Mouse (Mus musculus): ENCODE data around the gene Wdtc1. TPM values are rescaled to one million over a fixed set of nuclear protein-coding genes. Genes with fewer than 3 reads are reported as not detected.

Gene Wdtc1
- polyA plus RNA-seq, 2 experiments from 2014 or later, result 5.5 to 8.9 TPM

DNA sequence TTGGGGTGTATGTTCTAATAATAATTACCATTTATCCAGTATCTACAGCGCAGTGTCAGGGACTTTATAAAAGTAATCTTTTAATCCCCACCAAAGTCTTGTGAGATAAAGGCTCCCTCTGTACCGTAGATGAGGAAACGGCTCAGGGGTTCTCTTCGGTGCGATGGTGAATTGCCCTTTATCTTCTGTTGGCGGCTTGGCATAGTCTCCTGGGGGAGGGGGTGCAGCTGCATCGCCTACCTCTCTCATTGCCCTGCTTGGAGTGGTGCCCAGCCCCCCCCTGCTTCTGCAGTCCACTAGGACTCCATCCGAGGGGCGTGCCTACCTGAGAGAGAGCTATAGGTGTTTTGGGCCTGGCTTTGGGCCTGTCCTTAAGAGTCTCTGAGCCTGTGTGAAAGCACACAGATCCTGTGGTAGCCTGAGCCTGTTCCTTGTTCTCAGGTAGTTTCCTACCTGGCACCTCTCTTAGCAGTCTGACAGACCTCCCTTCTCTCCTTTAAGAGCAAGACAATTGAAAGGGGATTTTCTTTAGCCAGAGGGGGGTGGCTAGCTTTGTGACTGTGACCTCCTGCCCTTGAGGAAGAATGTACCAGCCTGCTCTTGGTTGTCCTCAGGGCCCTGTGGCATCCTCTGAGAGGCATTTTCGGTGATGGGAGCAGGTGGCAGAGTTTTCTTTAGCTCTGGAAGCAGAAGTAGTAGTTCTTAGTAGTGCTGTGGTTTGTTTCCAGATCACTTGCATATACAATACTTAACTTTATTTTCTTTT is 22.7 kb upstream of the Wdtc1 start:
- ATAC-seq, result no peak

DNA sequence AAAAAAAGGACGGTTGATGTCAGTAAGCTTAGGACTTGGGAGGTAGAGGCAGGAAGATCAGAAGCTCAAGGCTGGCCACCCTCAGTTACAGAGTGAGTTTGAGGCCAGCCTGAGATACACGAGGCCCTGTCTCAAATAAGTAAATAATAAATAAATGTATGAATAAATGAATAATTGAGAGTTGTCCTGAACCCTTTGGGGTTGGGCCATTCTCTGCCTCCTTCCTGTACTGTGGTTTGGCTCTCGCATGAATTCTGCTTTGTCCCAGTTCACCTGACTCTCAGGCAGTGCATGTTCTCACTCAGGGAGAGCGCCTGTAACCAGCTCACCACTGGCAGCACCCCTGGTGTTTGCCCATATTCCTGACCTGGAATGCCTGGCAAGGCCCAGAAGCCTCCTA is 20.7 kb upstream of the Wdtc1 start:
- ATAC-seq, result no peak

DNA sequence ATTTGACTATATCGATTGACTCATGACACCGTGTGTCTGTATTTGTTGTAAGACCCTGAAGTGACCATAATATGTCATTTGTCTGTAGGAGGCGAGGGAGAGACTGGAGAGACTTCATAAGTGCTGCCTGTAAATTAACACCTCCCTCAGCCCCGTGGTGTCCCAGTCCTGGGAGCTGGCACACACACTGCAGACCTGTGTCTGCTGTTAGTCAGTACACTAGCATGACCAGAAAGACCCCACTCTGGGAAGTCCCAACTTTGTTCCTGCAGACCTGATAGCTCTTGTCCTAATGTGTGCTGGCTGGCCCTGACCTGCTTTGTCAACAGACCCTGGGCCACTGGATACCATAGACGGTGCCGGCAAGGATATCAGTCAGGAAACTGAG is 19.0 kb upstream of the Wdtc1 start:
- no peak for ATAC-seq

DNA sequence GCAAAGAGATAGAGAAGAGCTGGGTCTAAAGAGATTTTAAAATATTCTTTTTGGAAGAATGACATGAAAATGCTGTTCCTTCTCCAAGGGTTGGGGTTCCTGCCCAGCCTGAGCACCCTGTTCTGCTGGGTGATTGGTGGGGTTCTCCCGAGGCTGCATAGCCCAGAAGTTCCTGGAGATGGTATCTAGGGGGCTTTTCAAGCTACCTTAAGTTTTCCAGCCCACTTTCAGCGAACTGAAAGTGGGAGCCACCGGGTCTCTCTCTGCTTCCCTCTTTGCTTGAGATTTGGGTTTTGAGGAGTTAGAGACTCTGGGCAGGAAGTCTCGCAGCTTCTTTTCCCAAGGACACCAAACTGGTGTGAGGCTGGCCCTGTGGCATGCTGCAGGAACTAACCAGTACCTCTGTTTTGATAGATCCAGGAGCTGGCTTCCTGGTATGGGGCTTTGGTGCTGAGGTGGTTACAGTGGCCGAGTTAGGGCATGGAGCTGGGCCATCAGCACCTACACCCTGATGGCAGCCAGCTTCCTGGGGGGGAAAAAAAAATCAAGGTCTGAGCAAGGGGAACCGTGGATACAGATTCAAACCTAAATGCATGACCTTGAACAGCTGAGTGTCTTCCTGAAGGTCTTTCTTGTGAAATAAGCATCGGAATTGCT is 18.5 kb upstream of the Wdtc1 start:
- ATAC-seq, result no peak

DNA sequence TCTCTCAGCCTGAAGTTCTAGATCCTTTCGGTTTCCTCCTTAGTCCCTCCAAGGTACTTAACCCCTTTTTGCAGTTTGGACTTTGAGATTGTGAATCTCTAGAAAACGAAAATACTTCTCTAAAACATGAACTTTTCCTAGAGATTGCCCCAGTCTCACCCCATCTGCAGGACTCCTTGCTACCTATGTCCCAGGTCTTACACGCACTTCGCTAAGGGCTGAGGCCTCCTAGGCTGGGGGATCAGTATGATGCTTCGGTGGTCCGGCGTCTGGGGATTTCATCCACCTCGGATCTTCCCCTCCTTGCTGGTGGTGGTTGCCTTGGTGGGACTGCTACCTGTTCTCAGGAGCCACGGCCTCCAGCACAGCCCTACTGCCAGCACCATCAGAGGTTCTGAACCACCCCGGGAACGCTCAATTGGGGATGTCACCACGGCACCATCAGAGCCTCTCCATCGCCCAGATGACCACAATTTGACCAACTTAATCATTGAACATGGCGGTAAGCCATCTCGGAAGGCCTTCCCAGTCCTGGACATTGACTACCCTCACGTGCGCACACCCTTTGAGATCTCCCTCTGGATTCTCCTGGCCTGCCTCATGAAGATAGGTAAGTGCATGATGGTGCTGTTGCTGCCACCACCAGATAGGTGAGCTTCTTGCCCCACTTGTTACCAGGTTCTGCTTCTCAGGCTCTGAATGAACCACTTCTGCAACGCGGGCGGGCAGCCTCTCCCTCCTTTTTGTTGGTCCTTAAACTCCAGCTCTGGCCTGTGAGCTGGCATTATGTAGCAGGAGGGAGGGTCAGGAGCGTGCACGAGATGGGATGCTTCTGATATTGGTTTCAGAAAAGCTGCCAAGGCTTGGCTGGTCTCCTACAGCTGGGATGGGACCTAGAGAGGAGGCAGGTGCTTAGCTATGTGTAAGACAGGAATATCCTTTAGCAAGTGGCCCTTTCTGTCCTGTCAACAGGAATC is 17.3 kb upstream of the Wdtc1 start:
- no peak for ATAC-seq

DNA sequence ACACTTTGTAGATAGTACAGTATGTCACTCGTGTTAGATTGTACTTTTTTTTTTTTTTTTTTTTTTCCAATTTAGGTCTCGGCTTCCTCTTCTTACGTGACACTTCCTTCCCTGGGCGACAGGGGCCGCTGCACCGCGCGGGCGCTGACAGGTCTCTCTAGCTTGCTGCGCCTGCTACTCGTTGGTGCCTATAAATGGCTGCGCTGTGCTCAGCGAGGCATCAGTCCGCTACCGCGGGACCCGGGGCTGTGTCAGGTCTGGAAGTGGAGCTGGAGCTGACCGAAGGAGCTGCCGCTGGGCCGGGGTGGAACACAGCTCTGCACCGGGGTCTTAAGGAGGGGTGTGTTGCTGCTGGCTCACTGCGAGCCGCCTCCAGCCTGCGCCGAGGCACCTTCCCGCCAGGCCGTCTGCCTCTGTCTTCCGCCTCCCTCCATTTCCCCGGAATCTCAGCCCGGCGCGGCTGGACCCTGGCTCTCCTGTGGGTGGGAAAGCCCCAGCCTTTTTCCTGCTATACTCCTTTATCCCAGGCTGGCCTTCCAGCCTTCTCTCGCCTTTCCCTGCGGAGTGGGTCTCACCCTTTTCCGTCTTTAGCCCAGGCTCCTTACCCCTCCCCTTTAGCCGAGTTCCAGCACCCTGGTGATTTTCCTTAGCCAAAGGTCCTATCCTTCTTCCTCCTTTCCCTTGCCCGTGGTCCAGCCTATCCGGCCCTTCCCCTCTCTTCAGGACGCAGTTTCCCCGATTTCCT is 16.4 kb upstream of the Wdtc1 start, which contains the start of gene Slc9a1:
Gene Slc9a1 (plus strand): TSS at position 154 of the 745 bp plus-strand sequence.
- ATAC-seq, result peak; percentile 96

DNA sequence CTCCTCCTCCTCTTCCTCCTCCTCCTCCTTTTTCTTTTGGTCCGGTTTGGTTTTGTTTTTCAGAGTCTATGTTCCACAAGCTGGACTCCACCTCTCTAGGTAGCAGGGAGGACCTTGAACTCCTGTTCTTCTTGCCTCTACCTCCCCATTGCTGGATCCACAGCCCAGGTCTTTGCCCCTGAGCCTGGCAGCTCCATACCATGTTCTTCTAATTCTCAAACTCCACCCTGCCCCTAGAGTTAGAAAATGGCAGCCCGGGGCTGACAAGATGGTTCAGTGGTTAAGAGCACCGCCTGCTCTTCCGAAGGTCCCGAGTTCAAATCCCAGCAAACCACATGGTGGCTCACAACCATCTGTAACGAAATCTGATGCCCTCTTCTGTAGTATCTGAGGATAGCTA is 1.4 kb upstream of the Wdtc1 start:
- no peak for ATAC-seq

DNA sequence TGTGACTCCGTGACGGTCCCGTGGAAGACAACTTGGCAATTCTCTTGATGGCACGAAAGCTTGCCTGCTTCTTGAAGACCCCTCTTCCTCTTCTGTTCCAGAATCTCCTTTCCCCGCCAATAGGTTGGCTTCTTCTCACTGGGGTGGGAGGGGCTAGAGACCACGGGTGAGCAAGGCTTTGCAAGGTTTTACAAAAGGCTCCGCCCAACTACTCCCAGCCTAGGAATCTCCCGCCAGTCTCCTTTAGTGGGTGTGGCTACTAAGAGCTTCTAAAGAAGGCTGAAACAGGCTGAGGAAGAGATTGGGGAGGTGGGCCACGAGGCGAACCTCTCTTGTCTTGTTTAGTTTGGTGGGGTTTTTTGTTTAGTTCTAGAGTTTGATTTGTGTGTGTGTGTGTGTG is 484 bp downstream of the Wdtc1 start:
- ATAC-seq, result no peak

DNA sequence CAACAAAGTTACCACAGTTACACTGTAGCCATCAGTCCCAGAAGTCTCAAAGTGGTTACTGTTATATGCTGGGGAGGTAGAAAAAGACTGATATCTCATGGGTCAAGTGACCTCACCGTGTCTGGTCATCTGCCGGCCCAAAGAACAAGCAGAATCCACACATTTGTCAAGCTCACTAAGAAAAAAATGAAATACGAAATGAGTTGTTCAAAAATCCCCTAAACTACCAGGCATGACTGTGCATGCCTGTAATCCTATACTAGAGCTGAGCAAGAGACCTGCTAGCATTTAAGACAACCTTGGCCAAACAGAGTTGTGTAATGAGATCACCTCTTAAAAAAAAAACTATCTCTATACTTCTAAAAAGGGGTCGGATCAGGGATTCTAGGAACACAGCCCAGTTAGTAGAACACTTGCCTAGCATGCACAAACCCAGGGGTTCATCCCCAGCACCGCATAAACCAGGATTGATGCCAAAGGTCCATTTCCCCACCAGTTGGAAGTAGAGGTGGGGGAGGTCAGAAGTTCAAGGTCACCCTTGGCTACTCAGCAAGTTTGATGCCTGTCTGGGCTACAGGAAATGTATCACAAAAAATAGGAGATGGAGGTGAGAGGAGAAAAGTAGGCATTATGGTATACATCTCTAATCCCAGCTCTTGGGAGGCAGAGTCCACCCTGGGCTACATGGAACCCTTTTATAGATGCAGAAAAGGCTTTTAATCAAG is 5.1 kb downstream of the Wdtc1 start:
- ATAC-seq, result no peak

DNA sequence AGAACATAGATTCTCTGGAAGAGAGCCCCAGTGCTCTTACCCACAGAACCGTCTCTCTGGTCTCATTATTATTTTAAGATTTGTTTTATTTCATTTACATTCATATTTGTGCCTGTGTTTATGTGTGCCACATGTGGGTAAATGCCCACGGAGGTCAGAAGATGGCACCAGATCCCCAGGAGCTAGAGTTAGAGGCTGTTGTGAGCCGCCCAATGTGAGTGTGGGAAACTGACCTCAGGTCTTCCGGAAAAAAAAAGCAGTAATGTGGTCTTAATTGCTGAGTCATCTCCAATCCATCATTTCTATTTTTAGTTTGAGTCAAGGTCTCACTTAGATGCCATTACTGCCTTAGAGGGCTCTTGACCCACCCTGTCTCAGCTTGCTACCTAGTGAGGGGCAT is 5.7 kb downstream of the Wdtc1 start:
- no peak for ATAC-seq

DNA sequence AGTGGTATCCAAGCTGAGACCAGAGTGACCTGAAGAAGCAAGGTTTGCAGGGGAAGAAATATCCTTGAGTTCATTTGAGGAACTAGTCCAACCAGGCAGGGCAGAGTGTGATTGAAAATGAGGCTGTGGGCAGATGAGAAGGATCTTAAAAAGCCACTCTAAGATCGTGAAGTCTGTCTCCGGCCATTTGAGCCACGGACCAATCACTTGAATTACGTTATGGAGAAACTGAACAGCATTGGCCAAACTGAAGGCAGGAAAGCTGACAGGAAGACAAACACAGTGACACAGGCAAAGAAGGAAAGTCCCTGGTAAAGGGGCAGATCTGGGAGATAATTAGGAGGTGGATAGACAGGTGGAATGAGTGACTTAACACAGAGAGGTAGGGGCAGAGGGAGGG is 6.7 kb downstream of the Wdtc1 start:
- ATAC-seq, result no peak

DNA sequence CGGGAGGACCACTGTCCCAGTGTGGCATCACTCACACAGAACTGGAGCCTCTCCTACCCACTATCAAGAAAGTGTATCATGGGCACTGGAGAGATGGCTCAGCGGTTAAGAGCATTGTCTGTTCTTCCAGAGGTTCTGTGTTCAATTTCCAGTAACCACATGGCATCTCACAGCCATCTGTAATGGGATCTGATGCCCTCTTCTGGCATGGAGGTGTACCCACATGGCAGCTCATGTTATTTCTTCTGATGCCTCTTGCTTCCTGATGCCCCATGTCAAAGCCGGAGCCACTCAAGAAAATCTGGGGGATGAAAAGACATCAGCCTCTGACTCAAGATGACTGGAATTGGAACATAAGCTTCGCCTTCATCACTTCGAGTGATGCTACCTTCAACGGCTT is 7.6 kb downstream of the Wdtc1 start:
- peak; percentile 49 for ATAC-seq

DNA sequence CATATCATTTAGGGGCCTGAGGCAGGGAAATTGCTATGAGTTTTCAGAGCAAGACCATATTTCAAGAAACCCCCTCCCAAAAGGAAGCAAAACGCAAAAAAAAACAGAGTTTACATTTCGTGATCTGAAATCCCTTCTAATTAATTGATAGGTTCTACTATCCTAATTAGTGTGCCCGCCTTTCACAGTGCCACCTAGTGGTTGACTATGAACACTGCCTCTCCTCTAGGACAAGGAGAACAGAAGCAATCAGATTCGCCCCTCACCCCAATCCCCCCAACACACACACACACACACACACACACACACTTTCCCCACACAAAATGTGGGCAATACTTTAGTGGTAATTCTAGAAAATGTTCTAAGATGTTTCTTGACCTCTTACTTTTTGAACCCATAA is 9.2 kb downstream of the Wdtc1 start:
- no peak for ATAC-seq

DNA sequence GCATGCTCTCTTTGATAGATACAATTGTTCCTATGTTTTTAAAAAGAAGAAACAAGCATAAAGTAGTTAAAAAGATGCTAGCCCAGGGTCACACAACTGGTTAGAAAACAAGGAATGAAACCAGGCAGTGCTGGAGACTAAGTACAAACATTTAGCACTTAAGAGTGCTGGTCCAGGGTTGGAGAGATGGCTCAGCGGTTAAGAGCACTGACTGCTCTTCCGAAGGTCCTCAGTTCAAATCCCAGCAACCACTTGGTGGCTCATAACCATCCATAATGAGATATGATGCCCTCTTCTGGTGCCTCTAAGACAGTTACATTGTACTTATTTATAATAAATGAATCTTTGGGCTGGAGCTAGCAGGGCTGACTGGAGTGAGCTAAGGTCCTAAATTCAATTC is 13.1 kb downstream of the Wdtc1 start:
- ATAC-seq, result no peak

DNA sequence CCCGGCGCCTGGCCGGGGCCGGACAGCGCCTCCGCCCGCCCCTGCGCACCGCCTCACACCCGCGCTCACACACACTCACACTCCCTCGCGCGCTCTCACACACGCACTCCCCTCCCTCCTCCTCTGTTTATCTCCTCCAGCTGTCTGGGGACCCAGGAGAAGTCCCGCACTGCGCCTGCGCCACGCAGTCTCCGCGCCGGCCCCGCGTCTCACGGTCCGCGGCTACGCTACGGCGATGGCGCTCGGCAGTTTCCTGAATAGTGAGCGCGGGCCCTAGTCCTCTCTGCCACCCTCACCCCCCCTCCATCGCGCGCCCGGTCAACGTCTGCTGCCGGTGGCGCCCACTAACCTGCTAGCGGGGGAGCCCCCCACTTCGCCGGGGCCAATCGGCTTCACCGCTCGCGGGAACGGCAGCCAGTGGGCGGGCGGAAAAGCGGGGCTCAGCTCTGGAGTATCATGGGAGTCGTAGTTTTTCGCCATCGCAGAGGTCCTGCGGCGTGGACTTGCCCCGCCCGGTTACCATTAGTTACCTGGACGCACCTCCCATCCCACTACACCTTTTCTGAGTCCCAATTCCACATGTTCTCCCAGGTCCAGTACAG is 14.0 kb downstream of the Wdtc1 start:
- ATAC-seq, result peak; percentile 88

DNA sequence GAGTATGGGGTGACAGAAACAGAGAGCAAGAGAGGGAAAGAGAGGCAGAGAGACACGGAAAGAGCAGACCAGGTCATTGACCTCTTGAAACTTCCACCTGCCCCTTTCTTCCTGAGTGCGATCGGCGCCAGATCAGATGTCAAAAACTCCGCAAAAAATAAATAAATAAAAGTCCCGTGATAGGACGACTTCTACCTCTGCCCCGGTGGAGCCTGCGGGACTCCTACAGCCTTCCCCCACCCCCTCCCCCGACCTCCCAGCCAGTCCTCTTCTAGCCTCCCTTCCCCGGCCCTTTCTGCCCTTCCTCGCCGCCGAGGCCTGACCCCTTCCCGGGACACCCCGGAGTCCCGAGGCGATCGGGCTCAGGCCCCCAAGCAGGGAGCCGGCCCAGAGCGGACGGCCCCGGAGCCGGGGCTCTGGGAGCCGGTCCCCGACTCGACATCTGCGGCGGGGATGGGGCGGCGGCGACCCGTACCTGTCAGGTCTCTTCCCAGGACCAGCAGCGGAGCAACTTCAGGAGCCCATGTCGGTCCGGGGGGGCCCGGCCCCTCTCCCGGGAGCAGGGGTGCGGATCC is 14.7 kb downstream of the Wdtc1 start:
- peak; percentile 8 for ATAC-seq

DNA sequence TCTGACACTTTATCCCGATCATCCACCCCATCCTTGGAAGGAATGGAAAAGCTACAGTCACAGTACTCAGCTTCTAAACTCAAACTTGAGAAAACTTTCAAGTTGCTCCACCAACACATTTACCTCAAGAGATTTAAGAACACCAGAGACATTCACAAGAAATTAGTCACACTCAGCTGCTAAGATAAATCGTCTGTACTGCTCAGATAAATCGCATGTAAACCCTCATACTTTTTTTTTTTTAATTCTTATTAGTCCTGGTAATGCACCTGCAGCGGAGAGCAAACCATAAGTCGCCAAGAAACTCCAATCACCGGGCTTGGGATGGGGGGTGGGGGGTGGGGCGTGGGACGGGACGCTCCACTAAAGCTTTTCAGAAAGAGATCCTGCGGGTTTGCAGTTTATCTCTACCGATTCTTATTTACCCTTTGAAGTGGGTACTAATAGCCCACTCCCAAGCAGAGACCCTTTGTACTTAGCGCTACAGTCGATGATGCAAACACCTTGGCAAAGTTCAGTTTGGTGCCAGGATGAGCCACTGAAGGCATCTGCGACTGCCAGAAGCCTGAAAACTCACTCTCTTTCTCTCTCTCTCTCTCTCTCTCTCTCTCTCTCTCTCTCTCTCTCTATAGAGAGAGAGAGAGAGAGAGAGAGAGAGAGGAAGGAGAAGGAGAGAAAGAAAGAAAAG is 15.3 kb downstream of the Wdtc1 start:
- ATAC-seq, result no peak

DNA sequence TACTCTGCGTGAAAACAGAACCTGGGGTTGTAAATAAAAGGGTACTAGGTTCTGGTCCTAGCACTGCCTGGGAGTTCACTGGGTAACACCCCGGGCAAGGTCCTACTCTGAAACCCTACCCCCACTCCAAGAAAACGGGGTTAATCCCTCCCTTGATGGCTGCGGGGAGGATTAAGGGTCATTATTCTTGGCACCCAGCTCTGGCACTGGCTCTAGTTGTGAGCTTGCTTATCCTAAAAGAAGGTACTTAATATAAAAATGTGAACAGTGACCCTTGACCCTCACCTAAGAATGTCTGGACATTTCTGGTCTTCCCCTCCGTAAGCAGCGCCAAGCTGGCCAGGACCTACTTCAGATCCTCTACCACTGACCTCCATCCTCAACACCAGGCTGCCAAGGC is 20.0 kb downstream of the Wdtc1 start:
- ATAC-seq, result no peak

DNA sequence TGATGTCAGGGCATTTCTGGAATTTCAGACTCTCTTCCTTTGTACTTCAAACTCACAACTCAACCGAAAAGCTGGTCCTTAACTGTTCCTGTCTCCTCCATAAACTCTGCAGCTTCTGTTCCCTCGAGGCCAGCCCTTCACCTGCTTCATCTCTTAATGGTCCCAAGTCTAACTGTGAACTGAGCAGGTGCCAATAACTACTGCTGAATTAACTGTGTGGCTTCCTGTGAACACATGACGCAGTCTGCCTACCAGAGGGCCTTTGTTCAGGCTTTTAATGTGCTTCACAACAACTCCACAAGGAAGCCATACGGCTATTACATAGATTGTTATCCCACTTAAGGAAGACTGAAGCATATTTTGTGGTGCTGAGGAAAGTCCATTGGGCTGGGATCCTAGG is 23.0 kb downstream of the Wdtc1 start:
- ATAC-seq, result no peak

DNA sequence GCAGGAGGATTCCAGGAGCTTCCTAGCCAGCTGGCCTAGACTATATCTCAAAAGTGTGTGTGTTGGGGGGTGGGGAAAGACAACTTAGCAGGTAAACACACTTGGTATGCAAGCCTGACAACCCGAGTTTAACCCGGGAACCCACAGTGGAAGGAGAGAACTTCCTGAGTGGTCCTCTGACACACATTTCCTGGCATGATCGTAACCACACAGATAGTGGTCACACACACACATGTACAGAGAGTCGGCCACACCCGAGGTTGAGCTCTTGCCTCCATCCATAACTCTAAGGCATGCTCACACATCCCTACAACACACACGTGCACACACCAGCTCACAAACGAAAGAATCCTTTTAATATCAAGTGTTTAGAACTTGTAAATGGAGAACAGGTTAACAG is 25.2 kb downstream of the Wdtc1 start:
- ATAC-seq, result no peak
